Mouse (Mus musculus) inflammation-experienced regulatory T-cells, adult 6 months (primary cell): ENCODE results near the gene Lrrc8c. TPM values are rescaled to one million over a fixed set of nuclear protein-coding genes. Genes with fewer than 3 reads are reported as not detected.
A peak's percentile ranks its signal among the peaks of the same experiment; 100 is the strongest.

Source experiments
- ATAC-seq: one replicate; pipeline ENCODE4 v1.8.0; 2017
- polyA plus RNA-seq, 3 experiments: library from polyadenylated mRNA; unstranded; fragments of 100-300 nt; shearing (Covaris generic); gene quantifications; one replicate each; pipeline ENCODE4 v1.2.1; 2017

The Lrrc8c gene
- polyA plus RNA-seq = 10 to 100 TPM; 46.9 to 77.2 (median 63.8) TPM

DNA sequence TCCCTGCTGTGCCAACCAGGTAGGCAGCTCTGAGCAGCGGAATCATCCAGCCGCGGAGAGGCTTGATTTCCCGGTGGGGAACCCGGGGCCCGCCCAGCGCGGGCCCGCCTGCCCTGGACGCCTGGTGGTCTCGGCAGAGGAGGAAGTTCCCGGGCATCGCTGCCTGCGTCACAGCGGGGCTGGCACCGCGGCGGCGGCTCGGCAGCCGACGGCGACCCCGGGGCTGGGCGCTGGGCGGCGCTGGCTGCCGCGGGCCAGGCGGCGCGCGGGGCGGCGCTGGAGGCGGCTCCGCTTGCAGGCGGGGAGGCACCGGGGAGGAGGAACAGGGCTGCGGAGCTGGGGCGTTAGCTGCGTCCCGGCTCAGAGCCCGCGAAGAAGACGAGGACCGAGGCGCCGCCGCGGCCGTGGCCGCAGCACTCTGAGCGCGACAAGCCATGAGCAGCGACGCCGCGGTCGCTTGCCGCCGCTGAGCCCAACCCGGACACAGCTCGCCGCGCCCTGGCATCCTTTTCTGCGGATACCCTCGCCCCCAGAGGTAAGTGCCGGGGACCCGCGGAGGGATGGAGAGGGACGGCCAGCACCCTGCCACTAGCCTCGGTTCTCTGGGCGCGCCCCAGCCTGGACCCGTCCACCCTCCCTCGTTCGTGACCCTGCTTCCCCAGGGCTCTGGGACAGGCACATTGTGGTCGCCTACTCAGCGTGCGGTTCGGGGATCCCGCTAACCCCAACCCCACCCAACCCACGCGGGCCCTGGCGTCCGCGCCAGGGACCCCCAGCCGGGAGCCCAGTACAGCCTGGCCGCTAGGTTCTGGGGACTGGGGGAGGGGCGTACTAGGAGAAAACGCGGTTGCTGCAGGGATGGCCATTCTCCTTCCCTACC lies at the start of gene Lrrc8c:
Lrrc8c (plus strand) TSS at position 293 of the 880 bp plus-strand sequence.
- ATAC-seq = peak; percentile 68

- no peak for ATAC-seq
These were observed 46.0 kb upstream of the Lrrc8c start for GRCm38 (mm10) chr5:105472983-105473705.

- ATAC-seq = no peak
These were observed 41.7 kb upstream of the Lrrc8c start for GRCm38 (mm10) chr5:105477527-105477926.

DNA sequence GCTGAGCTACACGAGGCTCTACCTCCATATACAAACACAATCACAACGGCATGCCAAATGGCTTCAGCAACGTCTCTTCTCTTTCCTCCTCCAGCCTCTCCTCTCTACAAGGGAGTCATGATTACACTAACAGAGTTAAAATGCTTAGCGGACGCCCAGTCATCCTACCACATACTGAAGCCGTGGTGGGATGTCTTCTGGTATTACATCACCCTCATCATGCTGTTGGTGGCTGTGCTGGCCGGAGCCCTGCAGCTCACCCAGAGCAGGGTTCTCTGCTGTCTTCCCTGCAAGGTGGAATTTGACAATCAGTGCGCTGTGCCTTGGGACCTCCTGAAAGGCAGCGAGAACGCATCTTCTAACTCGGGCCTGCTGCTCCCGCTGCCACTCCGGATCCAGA lies 39.5 kb upstream of the Lrrc8c start:
- no peak for ATAC-seq

- no peak for ATAC-seq
These were observed 38.6 kb upstream of the Lrrc8c start for GRCm38 (mm10) chr5:105480561-105480960.

DNA sequence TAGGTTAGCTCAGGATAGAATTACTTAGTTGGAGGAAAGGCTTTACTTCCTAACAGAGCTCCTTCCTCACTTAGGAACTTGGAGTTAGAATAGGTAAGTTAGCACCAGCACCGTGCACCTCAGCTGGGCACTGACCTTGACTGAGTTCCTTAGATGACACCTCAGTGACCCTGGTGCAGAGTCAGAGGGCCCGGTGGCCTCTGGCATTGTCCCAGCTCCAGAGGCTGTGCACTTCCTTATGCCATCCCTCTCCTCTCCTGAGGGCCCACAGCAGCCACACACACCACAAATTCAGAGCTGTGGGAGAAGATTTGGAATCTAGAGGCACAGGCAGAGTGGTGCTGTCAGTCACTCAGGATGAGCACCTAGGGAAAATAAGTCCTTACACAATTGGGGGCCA lies 35.6 kb upstream of the Lrrc8c start:
- ATAC-seq = no peak

- no peak for ATAC-seq
These were observed 34.9 kb upstream of the Lrrc8c start for GRCm38 (mm10) chr5:105484247-105484646.

- no peak for ATAC-seq
These were observed 34.3 kb upstream of the Lrrc8c start for GRCm38 (mm10) chr5:105484891-105485290.

DNA sequence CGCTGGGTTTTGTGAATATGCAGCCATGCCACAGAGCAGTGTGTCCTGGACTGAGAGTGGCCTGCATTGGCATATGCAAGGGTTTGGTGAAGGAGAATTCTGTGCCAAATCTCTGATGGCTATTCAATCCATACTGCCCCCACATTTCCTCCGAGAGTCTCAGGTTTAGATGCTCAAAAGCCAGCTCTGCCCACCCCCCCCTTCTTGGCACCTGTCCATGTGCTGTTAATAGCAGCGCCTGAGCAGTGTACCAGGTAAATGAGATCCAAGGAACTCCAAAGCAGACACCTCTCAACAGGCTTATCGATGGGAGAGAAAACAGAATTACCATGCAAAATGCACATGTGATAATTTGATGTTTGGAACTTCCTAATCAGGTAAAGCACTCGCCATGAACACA lies 29.0 kb upstream of the Lrrc8c start:
- ATAC-seq = no peak

- ATAC-seq = no peak
These were observed 27.8 kb upstream of the Lrrc8c start for GRCm38 (mm10) chr5:105491389-105491788.

- peak; percentile 41 for ATAC-seq
These were observed 26.6 kb upstream of the Lrrc8c start for GRCm38 (mm10) chr5:105492367-105493246.

DNA sequence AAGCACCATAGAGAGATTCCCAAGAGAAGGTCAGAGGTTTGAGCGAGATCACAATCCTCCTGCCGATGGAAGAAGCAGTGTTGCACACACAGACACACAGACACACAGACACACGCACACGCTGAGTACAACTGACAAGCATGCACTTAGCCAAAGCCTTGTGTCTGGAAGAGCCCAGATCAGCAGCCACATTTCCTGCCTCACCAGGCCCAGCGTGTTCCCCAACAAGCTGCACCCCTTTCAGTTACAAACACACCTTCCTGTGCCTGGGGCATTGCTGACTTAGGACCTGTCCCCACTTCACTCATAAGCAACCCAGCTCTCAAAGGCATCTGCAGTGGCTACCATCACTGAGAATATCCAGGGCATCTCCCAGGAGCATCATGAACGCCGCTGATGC lies 25.8 kb upstream of the Lrrc8c start:
- ATAC-seq = no peak

- no peak for ATAC-seq
These were observed 24.8 kb upstream of the Lrrc8c start for GRCm38 (mm10) chr5:105494246-105494917.

DNA sequence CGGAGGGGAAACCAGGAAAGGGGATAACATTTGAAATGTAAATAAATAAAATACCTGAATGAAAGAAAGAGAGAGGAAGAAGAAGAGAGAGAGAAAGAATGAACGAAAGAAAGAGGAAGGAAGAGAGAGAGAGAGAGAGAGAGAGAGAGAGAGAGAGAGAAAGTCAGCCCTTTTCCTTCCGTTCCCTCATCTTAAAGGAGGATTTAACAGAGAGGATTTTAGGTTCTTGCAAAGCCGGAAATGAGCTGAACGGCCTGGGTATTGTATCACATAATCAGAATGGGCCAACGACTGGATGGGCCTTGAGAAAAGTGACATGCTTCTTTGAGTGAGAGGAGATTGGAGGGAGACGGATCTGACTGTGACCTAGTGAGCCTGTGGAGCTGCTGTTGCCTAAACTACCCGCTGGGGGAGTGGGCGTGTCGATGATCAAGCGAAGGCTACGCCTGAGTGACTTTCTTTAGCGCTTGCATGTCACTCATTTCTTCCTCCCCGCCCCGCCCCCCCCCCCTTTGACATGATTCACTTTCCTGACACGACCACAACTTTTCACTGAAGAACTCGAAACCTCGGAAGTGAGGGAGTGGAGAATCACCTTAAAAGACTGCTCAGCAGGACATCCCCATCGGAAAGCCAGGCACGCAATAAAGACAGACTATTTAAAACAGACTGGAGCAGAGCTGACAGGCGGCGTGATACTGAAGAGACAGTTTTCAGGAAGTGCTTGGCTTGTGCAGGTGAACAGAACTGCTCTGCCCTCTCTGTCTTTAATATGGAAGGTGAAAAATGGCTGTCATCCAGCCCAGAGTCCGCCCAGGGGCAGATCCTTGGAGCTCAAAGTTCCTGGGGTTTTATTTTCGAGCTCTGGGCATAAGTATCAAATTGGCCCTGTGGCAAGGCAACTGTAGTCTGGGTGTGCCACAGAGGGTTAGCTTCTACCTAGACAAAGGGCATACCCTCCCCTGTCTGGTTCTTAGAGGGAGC lies 24.0 kb upstream of the Lrrc8c start:
- peak; percentile 86 for ATAC-seq

- no peak for ATAC-seq
These were observed 23.1 kb upstream of the Lrrc8c start for GRCm38 (mm10) chr5:105496133-105496532.

- ATAC-seq = no peak
These were observed 22.6 kb upstream of the Lrrc8c start for GRCm38 (mm10) chr5:105496586-105496985.

DNA sequence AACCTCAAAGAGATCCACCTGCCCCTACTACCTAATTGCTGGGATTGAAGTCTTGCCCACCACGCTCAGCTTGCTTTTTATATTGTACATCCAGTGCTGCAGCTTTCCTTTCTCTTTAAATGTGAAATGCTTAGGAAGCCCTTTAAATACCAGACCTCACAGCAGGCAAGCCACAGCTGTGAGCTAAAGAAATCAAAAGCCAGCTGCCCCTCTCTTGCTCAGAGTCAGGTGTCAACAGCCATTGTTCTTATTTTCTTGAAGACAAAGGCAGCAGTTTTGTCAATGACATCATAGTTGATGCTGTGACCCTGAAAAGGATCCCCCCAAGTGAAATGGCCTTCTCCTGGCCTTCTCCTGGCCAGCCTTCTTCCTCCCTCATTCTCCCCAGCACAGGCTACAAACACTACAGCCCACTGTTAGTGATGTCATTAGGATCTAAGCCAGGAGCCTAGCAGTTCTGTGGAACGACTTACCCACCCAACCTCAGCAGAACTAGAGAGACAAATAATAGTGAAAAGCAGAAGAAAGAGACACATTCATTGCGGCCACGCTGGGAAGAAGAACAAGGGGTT lies 20.7 kb upstream of the Lrrc8c start:
- no peak for ATAC-seq

DNA sequence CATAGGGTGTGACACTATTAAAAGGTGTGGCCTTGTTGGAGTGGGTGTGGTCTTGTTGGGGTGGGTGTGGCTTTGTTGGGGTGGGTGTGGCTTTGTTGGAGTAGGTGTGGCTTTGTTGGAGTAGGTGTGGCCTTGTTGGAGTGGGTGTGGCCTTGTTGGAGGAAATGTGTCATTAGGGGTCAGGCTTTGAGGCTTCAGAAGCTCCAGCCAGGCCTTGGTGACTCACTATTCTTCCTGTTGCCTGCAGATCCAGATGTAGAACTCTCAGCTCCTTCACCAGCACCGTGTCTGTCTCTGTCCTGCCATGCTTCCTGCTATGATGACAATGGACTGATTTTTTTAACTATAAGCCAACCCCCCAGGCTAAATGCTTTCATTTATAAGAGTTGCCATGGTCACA lies 19.8 kb upstream of the Lrrc8c start:
- no peak for ATAC-seq

GRCm38 (mm10) chr5:105500132-105501121 lies 18.8 kb upstream of the Lrrc8c start:
- ATAC-seq = peak; percentile 60
